Mouse (Mus musculus) granulocyte monocyte progenitor cell, adult 5-6 weeks (primary cell): ENCODE data around the gene Pigf. TPM values are rescaled to one million over a fixed set of nuclear protein-coding genes. Genes with fewer than 3 reads are reported as not detected.
"Not testable (repeated sequence)": the region's sequence is repeated elsewhere in the genome, so short reads cannot be mapped to it uniquely, and the experiment has no call there.

ENCODE experiments used
- ATAC-seq: replicated peaks from 2 replicates; pipeline ENCODE4 v1.8.0; 2016; ENCODE audit warnings: mild to moderate bottlenecking, moderate TSS enrichment, inconsistent platforms; ENCODE audit not compliant: poor library complexity, severe bottlenecking
- total RNA-seq, 2 experiments: library from RNA; stranded (forward) in 1 of 2; stranded (reverse) in 1 of 2; fragments of 200-712, 200-1000 nt in 1 of 2; fragments of >200 nt in 1 of 2; fragmentation: Nextera tagmentation in 1 of 2; gene quantifications; 2 replicates each; pipeline ENCODE4 v1.2.3; 2014 to 2017

The Pigf gene
- total RNA-seq (2014; fragmentation: Nextera tagmentation) (13.8 and 17.0 TPM in 2 replicates), total RNA-seq (2017) (22.3 and 25.0 TPM in 2 replicates)

DNA sequence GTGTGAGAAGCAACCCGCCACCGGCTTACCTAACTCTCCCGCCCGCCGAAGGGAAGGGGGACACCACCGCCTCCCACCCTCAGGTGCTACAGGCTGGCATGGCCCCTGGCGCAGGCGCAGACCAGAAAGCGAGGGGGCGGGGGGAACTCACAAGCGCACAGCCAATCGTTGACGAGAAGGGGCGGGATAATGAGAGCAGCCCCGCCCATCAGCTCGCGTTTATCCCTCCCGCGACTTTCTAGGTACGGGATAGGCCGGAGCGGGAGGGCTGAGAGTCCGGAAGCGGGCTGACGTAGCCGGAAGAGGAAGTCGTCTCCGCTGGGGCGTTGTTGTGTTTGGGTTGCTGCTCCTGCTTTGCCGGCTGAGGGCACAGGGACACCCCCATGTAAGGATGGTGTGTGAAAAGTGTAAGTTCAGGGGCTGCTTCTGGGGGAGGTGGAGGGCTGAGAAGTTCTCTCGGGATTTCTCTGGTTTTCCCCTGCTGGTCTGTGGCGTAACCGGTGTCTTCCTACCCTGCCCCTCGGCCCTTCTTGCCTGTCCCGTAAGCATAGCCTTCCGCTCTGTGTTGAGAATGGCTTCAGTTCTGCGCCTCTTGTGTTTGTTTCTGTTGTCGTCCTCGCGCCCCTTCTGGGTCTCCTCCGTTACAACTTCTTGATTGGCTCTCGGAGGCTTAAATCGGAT lies at the start of gene Pigf, which contains the start of gene Cript:
TSS of gene Pigf (minus strand) at position 138 of the 681 bp plus-strand sequence.
TSS of gene Cript (plus strand) at position 282 of the 681 bp plus-strand sequence.
- peak; percentile 95 for ATAC-seq

- ATAC-seq, result no peak
Observed at GRCm38 (mm10) chr17:87073470-87073869, 48.3 kb upstream of the Pigf start.

DNA sequence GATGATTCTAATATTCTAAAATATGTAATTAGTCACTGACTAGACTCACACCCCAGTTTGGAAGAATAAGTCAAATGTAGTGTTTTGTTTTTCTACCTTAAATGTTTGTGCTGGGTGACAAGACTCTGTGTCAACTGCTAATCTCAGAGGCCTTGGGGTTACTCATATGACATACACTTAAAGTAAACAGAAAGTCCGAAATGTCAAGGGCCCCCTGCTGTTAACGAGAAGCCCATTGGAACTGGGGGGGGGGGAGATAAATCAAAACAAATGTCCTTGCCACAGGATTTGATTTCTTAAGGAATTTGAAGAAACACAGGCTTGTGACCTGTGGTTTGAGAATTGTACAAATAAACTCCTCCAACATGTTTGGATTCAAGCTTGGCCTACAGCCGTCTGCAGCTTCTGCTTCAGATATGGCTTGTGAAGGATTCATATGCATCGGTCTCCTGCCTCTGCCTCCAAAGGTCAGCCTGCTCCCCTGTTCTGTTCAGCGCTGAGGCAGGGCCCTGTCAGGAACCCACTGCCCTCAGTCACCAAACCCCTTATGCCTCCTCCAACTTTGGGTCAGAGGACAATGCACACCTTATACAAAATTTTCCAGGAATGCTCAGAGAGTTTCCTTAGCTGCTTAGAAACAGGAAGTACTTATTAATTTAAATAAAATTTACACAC lies 47.7 kb upstream of the Pigf start:
- ATAC-seq, result no peak

DNA sequence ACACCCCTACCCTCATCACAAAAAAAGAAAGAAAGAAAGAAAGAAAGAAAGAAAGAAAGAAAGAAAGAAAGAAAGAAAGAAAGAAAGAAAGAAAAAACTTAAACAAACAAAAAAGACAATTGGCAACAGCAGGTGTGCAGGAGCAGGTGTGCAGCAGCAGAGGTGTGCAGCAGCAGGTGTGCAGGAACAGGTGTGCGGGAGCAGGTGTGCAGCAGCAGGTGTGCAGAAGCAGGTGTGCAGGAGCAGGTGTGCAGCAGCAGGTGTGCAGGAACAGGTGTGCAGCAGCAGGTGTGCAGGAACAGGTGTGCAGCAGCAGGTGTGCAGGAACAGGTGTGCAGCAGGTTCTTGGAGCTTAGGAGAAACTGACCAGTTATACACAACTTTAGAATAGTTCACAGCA lies 47.0 kb upstream of the Pigf start:
- ATAC-seq, result not testable (repeated sequence)

DNA sequence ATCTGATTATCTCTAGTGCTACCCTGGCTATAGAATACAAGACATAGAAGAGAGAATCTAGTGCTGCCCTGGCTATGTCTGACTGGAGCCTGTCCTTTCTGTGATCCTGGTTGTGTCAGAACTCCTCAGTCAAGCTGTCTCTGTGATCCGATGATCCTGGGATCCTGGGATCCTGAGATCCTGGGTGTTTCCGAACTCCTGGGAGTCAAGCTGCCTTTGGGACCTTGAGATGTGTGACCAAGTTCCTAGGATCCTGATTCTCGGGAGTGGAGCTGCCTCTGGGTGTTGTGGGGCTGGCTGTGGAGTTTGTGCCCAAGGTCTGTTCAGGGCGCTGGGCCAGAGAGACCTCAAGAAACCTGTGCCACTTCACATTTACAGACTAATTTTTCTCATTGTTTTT lies 43.8 kb upstream of the Pigf start:
- no peak for ATAC-seq

- ATAC-seq, result peak; percentile 99
Observed at GRCm38 (mm10) chr17:87063969-87064368, 38.8 kb upstream of the Pigf start.

- ATAC-seq, result no peak
Observed at GRCm38 (mm10) chr17:87063461-87063860, 38.3 kb upstream of the Pigf start.

- ATAC-seq, result no peak
Observed at GRCm38 (mm10) chr17:87062639-87063038, 37.4 kb upstream of the Pigf start.

DNA sequence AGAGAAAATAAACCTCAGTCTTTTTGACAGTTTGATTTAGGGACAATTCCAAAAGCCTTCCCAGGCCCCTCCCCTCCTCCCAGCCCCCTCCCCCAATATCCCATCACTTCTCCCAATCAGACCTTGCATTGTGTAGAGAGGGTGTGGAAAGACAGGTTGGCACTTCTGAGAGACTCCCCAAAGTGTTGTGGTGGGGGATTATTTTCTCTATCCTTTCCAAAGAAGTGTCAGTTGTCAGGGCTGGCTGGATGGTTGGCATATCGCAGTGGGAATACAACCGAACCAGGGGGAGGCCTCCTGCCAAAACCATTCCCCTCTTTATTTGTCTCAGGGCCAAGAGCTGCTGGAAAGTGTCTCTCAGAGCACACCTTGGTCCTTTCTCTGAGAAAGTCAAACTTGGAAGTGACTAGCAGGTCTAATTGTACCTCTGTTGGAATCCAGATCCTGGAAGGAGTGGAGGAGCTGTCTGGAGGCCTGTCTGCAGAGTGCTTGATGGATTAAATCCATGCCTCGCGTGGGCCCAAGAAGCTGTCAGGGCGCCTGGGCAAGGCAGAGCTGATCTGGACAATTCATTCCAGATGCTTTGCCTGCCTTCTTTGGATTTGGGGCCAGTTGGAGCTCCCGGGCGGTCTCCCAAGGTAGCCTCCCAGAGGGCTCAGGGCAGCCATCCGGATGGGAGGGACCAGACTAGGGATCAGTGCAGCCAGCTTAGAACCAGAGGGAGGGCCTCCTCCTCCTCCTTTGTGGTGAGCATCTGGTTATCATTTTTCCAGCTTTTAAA lies 32.5 kb upstream of the Pigf start:
- no peak for ATAC-seq

- ATAC-seq, result no peak
Observed at GRCm38 (mm10) chr17:87056761-87057160, 31.6 kb upstream of the Pigf start.

DNA sequence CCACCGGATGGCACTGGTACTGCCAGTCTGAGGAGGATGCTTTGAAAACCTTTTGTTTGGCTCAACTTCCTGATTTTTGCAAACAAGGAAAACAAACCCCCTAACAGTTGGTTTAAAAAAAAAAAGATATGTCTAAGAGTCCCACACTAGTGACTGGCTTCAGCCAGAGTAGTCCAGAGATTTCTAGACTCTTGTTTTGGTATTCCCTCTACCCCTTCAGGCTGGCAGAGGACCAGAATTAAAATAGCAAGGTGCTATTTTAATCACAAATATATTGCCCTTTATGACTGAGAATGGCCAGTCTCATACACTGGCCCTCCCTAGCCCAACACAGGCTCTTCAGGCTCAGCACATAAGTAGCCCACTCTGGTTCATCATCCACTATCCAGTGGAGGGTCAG lies 30.5 kb upstream of the Pigf start:
- peak; percentile 23; the same call in 1 of the 2 replicates for ATAC-seq

DNA sequence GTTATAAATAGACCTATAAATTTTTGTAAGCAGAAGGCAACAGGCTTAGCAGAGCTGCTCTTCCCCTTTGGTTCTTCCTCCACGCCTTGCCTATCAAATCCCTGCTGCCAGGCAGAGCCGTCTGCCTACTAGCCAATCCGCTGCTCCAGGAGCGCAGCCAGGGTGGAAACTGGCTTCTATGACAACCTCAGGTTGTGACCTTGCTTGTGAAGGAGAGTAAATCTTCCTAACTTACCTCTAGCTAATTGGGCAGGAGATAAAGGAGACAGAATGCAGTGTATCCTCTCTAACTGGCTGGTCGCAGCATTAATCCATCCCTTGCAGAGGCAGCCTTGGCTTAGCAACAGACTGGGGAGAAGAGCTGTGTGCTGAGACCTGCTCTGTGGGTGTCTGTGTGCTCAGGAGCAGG lies 29.8 kb upstream of the Pigf start:
- peak; percentile 58 for ATAC-seq

GRCm38 (mm10) chr17:87053921-87054320 lies 28.7 kb upstream of the Pigf start:
- ATAC-seq, result no peak

DNA sequence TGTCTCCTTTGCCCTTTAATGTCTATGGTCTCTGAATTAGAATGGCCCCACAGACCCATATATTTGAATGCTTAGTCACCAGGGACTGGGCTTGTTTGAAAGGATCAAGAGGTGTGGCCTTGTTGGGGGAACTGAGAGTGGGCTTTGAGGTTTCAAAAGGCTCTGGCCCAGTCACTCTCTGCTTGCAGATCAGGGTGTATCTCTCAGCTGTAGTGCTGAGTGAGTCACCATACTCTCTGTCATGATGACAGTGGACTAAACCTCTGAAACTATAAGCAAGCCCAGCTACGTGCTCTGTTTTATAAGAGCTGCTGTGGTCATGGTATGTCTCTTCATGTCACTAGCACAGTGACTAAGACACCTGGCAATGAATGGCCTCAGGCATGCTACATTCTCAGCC lies 27.2 kb upstream of the Pigf start:
- ATAC-seq, result peak; percentile 79

DNA sequence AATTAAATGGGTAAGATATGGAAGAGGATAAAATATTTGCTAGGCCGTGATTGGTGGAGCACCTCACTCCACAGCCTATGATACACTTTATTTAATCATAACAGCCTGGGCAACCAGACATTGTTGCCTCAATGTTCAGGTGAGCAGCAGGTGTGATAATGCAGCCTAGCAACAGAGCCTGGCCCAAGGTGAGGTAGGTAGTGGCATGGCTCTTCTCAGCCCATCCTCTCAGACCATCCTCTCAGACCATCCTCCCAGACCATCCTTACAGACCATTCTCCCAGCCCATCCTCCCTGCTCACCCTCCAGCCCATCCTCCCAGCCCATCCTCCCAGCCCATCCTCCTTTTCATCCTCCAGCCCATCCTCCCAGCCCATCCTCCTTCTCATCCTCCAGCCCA lies 26.4 kb upstream of the Pigf start:
- no peak for ATAC-seq

- ATAC-seq, result no peak
Observed at GRCm38 (mm10) chr17:87050469-87051175, 25.4 kb upstream of the Pigf start.

- ATAC-seq, result no peak
Observed at GRCm38 (mm10) chr17:87049696-87050095, 24.5 kb upstream of the Pigf start.

DNA sequence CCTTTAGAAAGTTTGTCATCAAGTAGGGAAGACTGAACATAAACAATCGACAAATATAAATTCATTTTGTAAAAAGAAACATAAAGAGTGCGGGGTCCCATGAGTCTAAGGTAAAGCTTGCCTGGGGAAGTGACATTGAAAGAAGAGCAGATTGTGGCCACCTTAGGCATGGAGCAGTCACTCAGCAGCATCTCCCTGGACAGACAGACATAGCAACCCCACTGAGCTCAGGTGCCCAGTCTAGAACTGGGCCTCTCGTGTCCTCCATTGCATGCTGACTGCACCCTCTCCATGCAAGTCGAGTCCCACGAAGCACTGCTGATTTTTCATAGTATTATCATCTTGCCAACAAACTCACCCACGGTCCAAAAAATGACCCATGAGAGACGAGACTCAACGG lies 19.6 kb upstream of the Pigf start:
- ATAC-seq, result no peak

DNA sequence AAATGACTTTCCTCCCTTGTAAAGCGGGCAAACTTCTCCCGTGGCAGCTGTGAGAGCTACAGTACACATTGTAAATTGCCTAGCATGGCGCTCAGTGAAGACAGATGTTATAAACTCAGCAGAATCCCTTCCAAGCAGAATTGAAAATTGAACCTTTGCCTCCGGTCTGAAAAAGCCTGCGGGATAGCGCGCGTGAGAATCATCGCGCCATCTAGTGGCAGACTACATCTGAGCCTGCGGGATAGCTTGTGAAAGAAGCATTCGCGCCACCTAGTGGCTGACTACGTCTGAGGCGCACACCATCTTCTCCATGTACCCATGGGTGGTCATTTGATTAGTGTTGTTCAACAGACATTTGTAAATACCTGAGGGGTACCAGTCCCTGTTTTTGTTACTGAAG lies 19.2 kb upstream of the Pigf start:
- ATAC-seq, result peak; percentile 98

DNA sequence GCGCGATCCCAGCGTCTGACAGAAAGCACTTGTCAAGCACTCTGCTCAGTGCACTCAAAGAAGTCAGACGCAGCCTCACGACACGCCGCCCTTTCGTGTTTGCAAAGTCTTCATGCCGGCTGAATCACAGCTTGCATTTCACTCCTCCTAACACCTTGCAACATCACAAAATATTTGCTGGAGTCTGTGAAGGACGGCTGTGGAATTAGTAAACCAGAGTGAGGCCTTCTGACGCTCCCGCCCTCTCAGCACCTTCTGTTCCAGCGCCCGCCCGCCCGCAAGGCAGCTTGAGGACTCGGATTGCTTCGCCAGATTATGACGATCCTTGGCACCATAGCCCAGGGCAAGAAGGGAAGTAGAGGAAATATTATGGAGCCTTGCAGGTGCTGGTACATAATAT lies 16.5 kb upstream of the Pigf start:
- no peak for ATAC-seq
